ENCODE assay signal across 26 mouse cellular contexts in genomic region chr13:103980414-103980813, GRCm38 (mm10).
DNase-seq lines count a peak whose midpoint lies in the region; ATAC-seq and TF ChIP-seq lines count a peak whose summit lies in the region.
"Had no signal": no experiment of that assay in that cellular context is flagged by ENCODE, and none has a peak within 500 bp of the region (broad histone marks: within the 10 kb centered on the region; RNA-seq: fewer than 3 reads in every experiment).

No protein-coding gene starts in this region.

- peak; percentile 64 for TF ChIP-seq EP300 in lung, postnatal 0 days (IDR thresholded peaks at IDR 0.05)

- no peak overlapping the region for H3K4me2 ChIP-seq in lung, embryonic 14.5 days
- H3K4me2 ChIP-seq in lung, postnatal 0 days (replicated peaks; ENCODE audit: low read depth, low read length) = no peak overlapping the region
- H3K4me2 ChIP-seq: embryonic facial prominence, embryonic 13.5 days; forebrain, embryonic 12.5 days; forebrain, embryonic 15.5 days; heart, embryonic 12.5 days; heart, embryonic 15.5 days; hindbrain, embryonic 13.5 days had no signal

- no peak for TF ChIP-seq CTCF in lung, embryonic 14.5 days (IDR thresholded peaks at IDR 0.05; ENCODE audit: low read depth)
- no peak for TF ChIP-seq CTCF in lung, adult 2 months (IDR thresholded peaks at IDR 0.05; ENCODE audit: insufficient read depth, low read length)
- no peak for TF ChIP-seq CTCF in lung, postnatal 0 days (IDR thresholded peaks at IDR 0.05)

- no peaks in the 10 kb centered on the region for H3K9me3 ChIP-seq in lung, embryonic 14.5 days (ENCODE audit: low read depth, low read length)
- H3K9me3 ChIP-seq in lung, postnatal 0 days (ENCODE audit: low read length) = no peaks in the 10 kb centered on the region
- H3K9me3 ChIP-seq: forebrain, embryonic 15.5 days; heart, embryonic 15.5 days had no signal

- H3K27me3 ChIP-seq in lung, embryonic 14.5 days (ENCODE audit: insufficient read depth, low read length) = no peaks in the 10 kb centered on the region
- H3K27me3 ChIP-seq in lung, postnatal 0 days (replicated peaks; ENCODE audit: insufficient read depth, low read length) = no peaks in the 10 kb centered on the region
- H3K27me3 ChIP-seq: embryonic facial prominence, embryonic 13.5 days; forebrain, embryonic 12.5 days; forebrain, embryonic 15.5 days; heart, embryonic 12.5 days; heart, embryonic 15.5 days; hindbrain, embryonic 13.5 days had no signal

- H3K4me1 ChIP-seq in lung, embryonic 14.5 days (ENCODE audit: insufficient read depth) = no peaks in the 10 kb centered on the region; the same call in 1 of the 2 replicates
- peaks cover 20% of the 10 kb centered on the region for H3K4me1 ChIP-seq in lung, adult 2 months (ENCODE audit: control insufficient read depth, insufficient read depth, low read length)
- H3K4me1 ChIP-seq in lung, postnatal 0 days (ENCODE audit: insufficient read depth, low read depth, low read length) = peaks cover 10% of the 10 kb centered on the region; the same call in 1 of the 2 replicates
- H3K4me1 ChIP-seq: forebrain, embryonic 12.5 days; forebrain, embryonic 15.5 days; hindbrain, embryonic 13.5 days had no signal

- ATAC-seq in lung, embryonic 14.5 days (ENCODE audit: insufficient read depth) = no peak
- no peak for ATAC-seq in lung, postnatal 0 days
- ATAC-seq: CD4-positive, CD25-positive, alpha-beta regulatory T cell, adult 4 months; forebrain, embryonic 15.5 days; hindbrain, embryonic 16.5 days had no signal

- H3K27ac ChIP-seq in lung, embryonic 14.5 days (ENCODE audit: low read depth) = 0 out of 2 replicates have a peak overlapping the region, but pooled peaks have one; percentile 8
- no peak overlapping the region for H3K27ac ChIP-seq in lung, postnatal 0 days (ENCODE audit: low read length)
- H3K27ac ChIP-seq: embryonic facial prominence, embryonic 13.5 days; forebrain, embryonic 12.5 days; forebrain, embryonic 15.5 days; heart, embryonic 15.5 days; hindbrain, embryonic 10.5 days; hindbrain, embryonic 13.5 days had no signal

- no peaks in the 10 kb centered on the region for H3K36me3 ChIP-seq in lung, embryonic 14.5 days (ENCODE audit: insufficient read depth)
- no peaks in the 10 kb centered on the region for H3K36me3 ChIP-seq in lung, postnatal 0 days (ENCODE audit: insufficient read depth, low read length)
- H3K36me3 ChIP-seq: embryonic facial prominence, embryonic 13.5 days; forebrain, embryonic 12.5 days; forebrain, embryonic 15.5 days; heart, embryonic 12.5 days; heart, embryonic 15.5 days; hindbrain, embryonic 10.5 days; hindbrain, embryonic 13.5 days had no signal

- H3K4me3 ChIP-seq in lung, embryonic 14.5 days (ENCODE audit: low read depth, low read length) = no peak overlapping the region
- H3K4me3 ChIP-seq in lung, adult 2 months (replicated peaks; ENCODE audit: extremely low read depth, low read depth, low read length) = no peak overlapping the region
- no peak overlapping the region for H3K4me3 ChIP-seq in lung, postnatal 0 days (ENCODE audit: low read depth, low read length)
- H3K4me3 ChIP-seq: embryonic facial prominence, embryonic 13.5 days; erythroblast, embryonic 14.5 days; forebrain, embryonic 12.5 days; forebrain, embryonic 15.5 days; heart, embryonic 12.5 days; heart, embryonic 15.5 days; hindbrain, embryonic 10.5 days; hindbrain, embryonic 13.5 days had no signal

- H3K9ac ChIP-seq in lung, embryonic 14.5 days = no peak overlapping the region
- H3K9ac ChIP-seq in lung, postnatal 0 days (replicated peaks; ENCODE audit: low read depth) = no peak overlapping the region
- H3K9ac ChIP-seq: embryonic facial prominence, embryonic 13.5 days; forebrain, embryonic 12.5 days; forebrain, embryonic 15.5 days; heart, embryonic 12.5 days; heart, embryonic 15.5 days; hindbrain, embryonic 13.5 days had no signal

- TF ChIP-seq POLR2A in lung, adult 2 months (IDR thresholded peaks at IDR 0.05; ENCODE audit: borderline replicate concordance, extremely low read depth, low read depth, low read length) = no peak

- DNase-seq in lung, embryonic 14.5 days = no peak
- DNase-seq in lung, adult 2 months = no peak
- DNase-seq in lung, postnatal 0 days (ENCODE audit: low spot score) = no peak
- DNase-seq in lung, postnatal 10 days = peak; percentile 38
- peak; percentile 50 for DNase-seq in lung, postnatal 36 days
- DNase-seq in urinary bladder, adult 2 months (ENCODE audit: low spot score) = no peak
- DNase-seq: adrenal gland, adult 2 months; adrenal gland, postnatal 14 days; cerebellum, adult 11 months; cerebellum, adult 2 months; cerebellum, adult 9-11 months; cerebellum, postnatal 25 days; gastrocnemius, postnatal 10 days; gastrocnemius, postnatal 36 days; heart, postnatal 10 days; heart, postnatal 36 days had no signal

- 74% methylated on average over 5 of the region's 5 CpGs for WGBS in lung, embryonic 14.5 days
- 62% methylated on average over 5 of the region's 5 CpGs for WGBS in lung, adult 2 months
- 76% methylated on average over 5 of the region's 5 CpGs for WGBS in lung, postnatal 0 days

Comparison
In these comparisons a context has a peak if more than half of its experiments do, and no peak if none do; other contexts are left out.
1. DNase-seq: peak in lung, postnatal 10 days (single experiment) and lung, postnatal 36 days (single experiment); none in lung, embryonic 14.5 days (single experiment), lung, adult 2 months (single experiment), lung, postnatal 0 days (single experiment) and urinary bladder, adult 2 months (single experiment).